Mouse (Mus musculus) thymus, adult 2 months (tissue): Measurements from ENCODE around the gene Lmtk2. TPM values are rescaled to one million over a fixed set of nuclear protein-coding genes. Genes with fewer than 3 reads are reported as not detected.

Source experiments
- DNase-seq: peaks from one replicate; pipeline ENCODE4 v3.0.0; 2021
- H3K27ac ChIP-seq: fragments of 200-500 bp; 2 replicates; pipeline ENCODE4 v1.5.1; 2012; ENCODE audit warnings: low read length, control low read depth; ENCODE audit not compliant: control insufficient read depth, insufficient read depth
- H3K27me3 ChIP-seq: fragments of 200-500 bp; 2 replicates; pipeline ENCODE4 v1.6.1; 2012; ENCODE audit warnings: mild to moderate bottlenecking, low read length, moderate library complexity, mixed read lengths; ENCODE audit not compliant: control insufficient read depth, insufficient read depth
- H3K36me3 ChIP-seq: fragments of 200-500 bp; 2 replicates; pipeline ENCODE4 v1.6.1; 2012; ENCODE audit warnings: mild to moderate bottlenecking, low read length, moderate library complexity; ENCODE audit not compliant: control insufficient read depth, insufficient read depth
- H3K4me1 ChIP-seq: fragments of 200-500 bp; replicated peaks from 2 replicates; pipeline ENCODE4 v1.6.1; 2012; ENCODE audit warnings: low read length; ENCODE audit not compliant: control insufficient read depth, insufficient read depth
- H3K4me3 ChIP-seq: fragments of 200-500 bp; 2 replicates; pipeline ENCODE4 v1.5.1; 2012; ENCODE audit warnings: mild to moderate bottlenecking, low read length, control low read depth, moderate library complexity; ENCODE audit not compliant: control insufficient read depth, insufficient read depth
- CTCF ChIP-seq: fragments of 200-500 bp; IDR thresholded peaks from 2 replicates; pipeline ENCODE4 v1.5.1; 2012; ENCODE audit warnings: mild to moderate bottlenecking, control low read depth, low read length, moderate library complexity, borderline replicate concordance; ENCODE audit not compliant: control insufficient read depth, poor library complexity, insufficient read depth; ENCODE audit errors: extremely low read depth
- POLR2A ChIP-seq: fragments of 200-500 bp; IDR thresholded peaks from 2 replicates; pipeline ENCODE4 v1.6.1; 2012; ENCODE audit warnings: mild to moderate bottlenecking, low read length, control low read depth, moderate library complexity; ENCODE audit not compliant: control insufficient read depth, poor library complexity, insufficient read depth; ENCODE audit errors: extremely low read depth
- WGBS: fragments of 180-500 bp; shearing (Covaris S2); methylation state at CpG from one replicate; pipeline ENCODE4 v1.1.7; 2018; 5-methylcytosine and 5-hydroxymethylcytosine counted together
- polyA plus RNA-seq: library from polyadenylated mRNA; depleted of rRNA; stranded (reverse); fragments of >200 nt; gene quantifications from 2 replicates; pipeline ENCODE4 v1.2.3, GENCODE M21; 2012

Gene Lmtk2
- polyA plus RNA-seq, 1 experiment = 13.3 TPM

DNA sequence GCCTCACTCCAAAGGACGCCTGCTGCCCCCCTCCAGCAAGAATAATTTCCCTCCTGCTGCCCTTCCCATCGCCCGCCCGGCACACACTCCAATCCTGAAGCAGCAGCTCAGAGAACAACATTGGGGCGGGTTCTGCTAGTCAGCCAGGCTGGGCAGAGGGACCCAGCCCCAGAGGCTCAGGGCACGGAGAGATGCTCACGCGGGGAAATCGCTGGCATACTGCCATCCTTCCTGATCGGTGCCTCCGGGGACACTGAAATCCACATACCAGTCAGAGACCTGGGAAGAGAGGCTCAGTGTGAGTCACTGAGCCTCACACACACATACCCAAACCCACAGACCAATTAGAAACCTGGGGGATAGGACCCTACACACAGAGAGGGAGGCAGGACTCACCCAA is 100.4 kb downstream of the Lmtk2 start:
- no peak for TF ChIP-seq CTCF
- no peak for TF ChIP-seq POLR2A
- WGBS = 97% methylated on average over 11 of the region's 11 CpGs
- no peak for DNase-seq
- Histone ChIP-seq H3K4me3 (no peak overlapping the region), H3K4me1 (no peaks in the 10 kb centered on the region), H3K27me3 (no peaks in the 10 kb centered on the region), H3K36me3 (peaks cover 40% of the 10 kb centered on the region), H3K27ac (no peak overlapping the region)

DNA sequence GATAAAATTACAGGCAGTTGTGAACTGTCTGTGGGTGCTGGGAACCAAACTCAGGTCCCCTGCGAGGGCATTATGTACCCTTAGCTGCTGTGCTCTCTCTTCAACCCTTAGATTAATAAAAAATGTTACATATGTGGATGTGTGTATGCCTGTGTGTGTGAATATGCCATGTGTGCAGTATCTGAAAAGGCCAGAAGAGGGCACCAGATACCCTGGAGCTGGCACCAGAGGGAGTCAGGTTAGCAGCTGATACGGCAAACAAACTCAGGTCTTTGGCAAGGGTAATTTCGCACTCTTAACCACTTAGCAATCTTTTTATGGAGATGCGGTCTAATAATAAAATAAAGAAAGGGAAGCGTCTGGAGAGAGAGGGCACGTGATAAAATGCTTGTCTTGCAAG is 102.2 kb downstream of the Lmtk2 start:
- peaks cover 48% of the 10 kb centered on the region for H3K36me3 ChIP-seq
- 98% methylated on average over 6 of the region's 6 CpGs for WGBS
- no peaks in the 10 kb centered on the region for H3K27me3 ChIP-seq
- no peak overlapping the region for H3K27ac ChIP-seq
- no peak for DNase-seq
- H3K4me1 ChIP-seq = no peaks in the 10 kb centered on the region
- TF ChIP-seq CTCF (no peak), POLR2A (no peak)
- no peak overlapping the region for H3K4me3 ChIP-seq

DNA sequence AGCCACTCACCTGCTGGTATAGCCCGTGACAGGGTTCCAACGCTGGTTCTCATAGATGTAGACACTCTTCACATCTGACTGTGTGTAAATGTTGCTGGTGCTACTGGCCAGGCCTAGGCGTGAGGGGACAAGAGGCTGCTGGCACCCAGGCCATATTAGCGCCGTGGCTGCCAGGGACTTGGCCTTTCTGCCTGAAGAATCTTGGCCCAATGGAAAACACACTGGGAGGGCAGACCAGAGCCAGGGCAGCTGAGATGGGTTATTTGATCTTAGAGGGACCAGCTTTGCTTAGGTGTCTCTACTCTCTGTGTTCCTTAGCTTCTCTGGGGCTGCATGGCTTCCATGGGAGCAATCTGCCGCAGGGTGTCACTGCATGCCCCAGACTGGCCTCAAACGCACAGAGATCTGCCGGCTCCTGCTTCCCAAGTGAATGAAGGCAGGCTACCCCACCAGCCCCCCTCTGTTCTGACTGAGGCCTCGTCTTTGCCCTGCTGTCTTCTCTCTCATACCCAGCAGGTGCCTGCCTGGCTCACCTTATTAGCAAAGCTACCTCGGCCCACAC is 103.2 kb downstream of the Lmtk2 start:
- no peak for TF ChIP-seq CTCF
- Histone ChIP-seq H3K27ac (no peak overlapping the region), H3K27me3 (no peaks in the 10 kb centered on the region), H3K4me1 (no peaks in the 10 kb centered on the region), H3K4me3 (no peak overlapping the region), H3K36me3 (peaks cover 54% of the 10 kb centered on the region)
- DNase-seq = no peak
- WGBS = 98% methylated on average over 10 of the region's 10 CpGs

DNA sequence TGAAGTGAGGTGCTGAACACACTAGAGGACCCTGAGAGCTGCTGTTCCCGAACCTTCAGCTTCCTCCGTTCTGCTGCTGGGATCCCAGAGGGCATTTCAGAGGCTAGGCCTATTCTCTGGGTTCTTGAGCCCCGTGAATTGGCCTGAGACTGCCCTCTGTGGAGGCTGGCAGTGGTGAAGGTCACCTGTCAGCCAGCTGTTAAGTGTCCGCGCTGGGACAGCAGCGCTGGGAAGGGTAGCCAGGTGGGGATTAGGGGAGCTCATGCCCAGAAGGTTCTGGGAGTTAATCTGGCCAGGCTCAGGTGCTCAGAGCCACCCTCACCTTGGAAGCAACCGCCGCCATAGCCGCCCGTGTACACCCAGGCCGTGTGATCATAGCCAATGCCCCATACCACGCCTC is 104.1 kb downstream of the Lmtk2 start:
- TF ChIP-seq CTCF = no peak
- no peak overlapping the region for H3K4me3 ChIP-seq
- WGBS = 96% methylated on average over 12 of the region's 12 CpGs
- H3K4me1 ChIP-seq = no peaks in the 10 kb centered on the region
- peaks cover 55% of the 10 kb centered on the region for H3K36me3 ChIP-seq
- H3K27ac ChIP-seq = no peak overlapping the region
- H3K27me3 ChIP-seq = no peaks in the 10 kb centered on the region
- DNase-seq = no peak

DNA sequence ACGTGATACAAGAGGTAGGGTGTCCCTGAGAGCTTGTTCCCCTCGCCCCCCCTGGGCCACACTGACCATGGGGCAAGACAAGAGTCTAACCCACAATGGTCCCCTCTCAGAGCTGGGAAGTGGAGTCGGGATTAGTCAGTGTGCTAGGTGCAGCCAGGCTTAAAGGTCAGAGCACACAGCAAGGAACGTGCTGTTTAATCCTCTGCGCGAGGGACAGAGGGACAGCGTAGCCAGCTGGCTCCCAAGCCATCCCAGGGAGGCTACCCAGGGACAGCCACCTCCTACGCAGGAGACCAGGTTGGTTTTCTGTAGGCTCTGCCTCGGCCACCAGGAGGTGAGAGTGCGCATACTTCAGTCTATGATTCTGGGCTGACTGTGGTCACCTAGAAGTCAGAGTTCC is 104.7 kb downstream of the Lmtk2 start:
- Histone ChIP-seq H3K4me3 (no peak overlapping the region), H3K27ac (no peak overlapping the region), H3K27me3 (no peaks in the 10 kb centered on the region), H3K4me1 (no peaks in the 10 kb centered on the region), H3K36me3 (peaks cover 61% of the 10 kb centered on the region)
- no peak for DNase-seq
- TF ChIP-seq POLR2A = no peak
- TF ChIP-seq CTCF = no peak
- WGBS = 93% methylated on average over 10 of the region's 10 CpGs

DNA sequence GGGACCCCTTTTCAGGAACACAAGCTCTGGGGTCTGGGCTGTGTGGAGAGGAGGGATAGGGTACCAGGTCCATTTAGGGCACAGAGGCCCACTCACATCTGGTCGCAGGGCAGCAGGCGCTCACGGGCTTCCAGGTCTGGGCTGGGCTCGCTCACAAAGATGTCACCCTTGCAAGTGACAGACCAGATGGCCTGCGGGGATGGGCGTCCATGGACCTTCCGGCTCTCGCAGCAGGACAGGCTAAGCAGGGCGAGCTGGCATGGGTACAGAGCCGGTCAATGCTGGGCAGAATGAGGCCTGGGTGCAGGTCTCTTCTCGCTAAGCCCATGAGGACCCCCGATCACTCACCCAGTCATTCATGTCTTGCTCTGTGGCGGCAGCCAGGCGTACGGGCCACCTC is 105.8 kb downstream of the Lmtk2 start:
- DNase-seq = no peak
- Histone ChIP-seq H3K36me3 (peaks cover 67% of the 10 kb centered on the region), H3K27ac (no peak overlapping the region), H3K27me3 (no peaks in the 10 kb centered on the region), H3K4me1 (no peaks in the 10 kb centered on the region), H3K4me3 (no peak overlapping the region)
- 97% methylated on average over 15 of the region's 15 CpGs for WGBS
- TF ChIP-seq CTCF (no peak), POLR2A (no peak)

DNA sequence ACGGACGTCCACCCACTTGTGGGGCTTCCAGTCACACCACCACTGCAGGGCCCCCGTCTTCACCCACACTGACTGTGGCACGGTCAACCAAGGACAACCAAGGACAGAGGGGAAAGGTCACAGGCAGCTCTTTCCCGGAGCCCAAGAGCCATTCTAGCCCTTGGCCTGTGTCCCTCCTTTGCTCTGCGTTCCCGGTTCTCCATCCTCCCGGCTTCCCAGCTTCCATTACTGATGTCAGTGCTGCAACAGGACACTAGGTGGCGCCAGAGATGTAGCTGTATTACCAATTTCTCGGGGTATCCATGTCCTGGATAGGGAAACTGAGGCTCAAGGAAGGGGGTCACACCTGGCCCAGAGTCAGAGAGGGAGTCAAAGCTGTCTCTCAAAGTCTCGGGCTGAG is 107.2 kb downstream of the Lmtk2 start:
- peak; percentile 87 for TF ChIP-seq CTCF
- no peak for TF ChIP-seq POLR2A
- H3K27ac ChIP-seq = no peak overlapping the region
- no peak overlapping the region for H3K4me3 ChIP-seq
- peaks cover 67% of the 10 kb centered on the region for H3K36me3 ChIP-seq
- WGBS = 70% methylated on average over 11 of the region's 11 CpGs
- no peaks in the 10 kb centered on the region for H3K4me1 ChIP-seq
- H3K27me3 ChIP-seq = no peaks in the 10 kb centered on the region
- DNase-seq = no peak
